Mouse (Mus musculus): ENCODE data around the gene Tmem262. TPM values are rescaled to one million over a fixed set of nuclear protein-coding genes. Genes with fewer than 3 reads are reported as not detected.
A peak's percentile ranks its signal among the peaks of the same experiment; 100 is the strongest.
"Not testable (repeated sequence)": the region's sequence is repeated elsewhere in the genome, so short reads cannot be mapped to it uniquely, and the experiment has no call there.

Gene Tmem262
- total and polyA plus RNA-seq, 2 experiments from 2014 or later = not detected

DNA sequence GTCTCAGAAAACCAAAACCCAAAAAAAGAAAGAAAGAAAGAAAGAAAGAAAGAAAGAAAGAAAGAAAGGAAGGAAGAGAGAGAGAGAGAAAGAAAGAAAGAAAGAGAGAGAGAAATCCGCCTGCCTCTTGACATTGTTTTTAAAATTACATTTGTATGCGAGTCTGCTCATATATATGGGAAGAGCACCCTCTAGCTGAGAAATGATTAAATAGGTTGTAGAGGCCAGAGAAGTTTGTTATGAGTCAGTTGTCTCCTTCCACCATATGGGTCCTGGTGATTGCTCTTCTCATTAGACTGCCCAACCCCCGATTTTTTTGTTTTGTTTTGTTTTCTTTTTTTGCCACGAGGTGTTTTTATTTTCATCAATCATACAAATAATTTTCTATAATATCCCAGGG is 35.7 kb upstream of the Tmem262 start:
- H3K4me3 ChIP-seq (ENCODE audit: low read depth, low read length); H3K9ac ChIP-seq; ATAC-seq; H3K9me3 ChIP-seq (ENCODE audit: low read length); H3K27ac ChIP-seq (ENCODE audit: low read depth, low read length); H3K4me2 ChIP-seq (ENCODE audit: low read depth); H3K36me3 ChIP-seq (ENCODE audit: insufficient read depth); H3K27me3 ChIP-seq (ENCODE audit: insufficient read depth, low read length): not testable (repeated sequence)
- WGBS = 54% methylated on average over 4 of the region's 4 CpGs
- TF ChIP-seq CTCF (IDR thresholded peaks at IDR 0.05; ENCODE audit: low read depth) = peak; percentile 57
- H3K4me1 ChIP-seq (ENCODE audit: insufficient read depth) = peaks cover 12% of the 10 kb centered on the region; the same call in 1 of the 2 replicates
- peak; percentile 56 for DNase-seq

DNA sequence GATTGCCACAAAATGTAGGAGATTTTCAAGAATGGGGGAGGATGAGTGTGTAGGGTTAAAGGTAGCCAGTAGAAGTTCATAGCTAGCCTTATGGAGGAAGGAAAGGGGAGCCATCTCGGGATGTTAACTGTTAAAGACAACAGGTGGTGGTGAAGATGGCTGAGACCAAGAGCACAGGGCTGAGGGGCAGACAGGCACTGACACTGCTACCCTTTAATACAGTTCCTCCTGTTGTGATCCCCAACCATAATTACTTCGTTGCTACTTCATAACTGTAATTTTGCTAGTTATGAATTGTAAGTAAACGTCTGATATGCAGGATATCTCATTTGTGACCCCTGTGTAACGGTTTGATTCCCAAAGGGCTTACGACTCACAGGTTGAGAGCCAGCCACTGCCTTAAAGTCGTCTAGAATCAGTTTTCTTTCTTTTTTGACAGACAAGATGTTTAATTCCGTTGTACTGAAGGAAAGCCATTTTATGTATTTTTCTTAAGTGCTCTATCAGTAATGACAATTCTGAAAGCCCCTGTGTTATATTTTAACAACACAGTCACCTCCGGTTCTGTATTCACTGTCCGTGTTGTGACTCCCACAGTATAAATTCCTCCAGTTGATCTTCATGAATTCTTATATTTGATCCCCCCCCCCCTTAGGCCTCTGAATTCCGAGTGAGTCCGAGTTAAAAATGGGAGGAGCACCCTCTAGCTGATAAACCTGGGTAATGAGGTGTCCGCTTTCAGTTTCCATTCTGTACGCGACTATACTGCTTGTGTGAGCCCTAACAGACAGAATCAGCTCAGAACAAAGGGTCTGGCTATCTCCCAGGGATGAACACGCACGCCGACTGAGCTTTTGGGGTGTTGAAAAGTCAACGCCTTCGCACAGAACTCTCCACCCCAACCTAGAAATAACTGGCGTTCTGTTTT is 34.2 kb upstream of the Tmem262 start:
- DNase-seq (no peak), ATAC-seq (peak; percentile 28)
- WGBS = 18% methylated on average over 20 of the region's 20 CpGs
- peak overlapping the region; percentile 98 for H3K27ac ChIP-seq (ENCODE audit: low read depth, low read length)
- H3K9ac ChIP-seq = peak overlapping the region; percentile 90
- H3K4me3 ChIP-seq (ENCODE audit: low read depth, low read length) = peak overlapping the region; percentile 89
- H3K4me1 ChIP-seq (ENCODE audit: insufficient read depth) = peaks cover 12% of the 10 kb centered on the region; the same call in 1 of the 2 replicates
- peak overlapping the region; percentile 95 for H3K4me2 ChIP-seq (ENCODE audit: low read depth)
- peak; percentile 36; the same call in 1 of the 2 replicates for TF ChIP-seq CTCF (IDR thresholded peaks at IDR 0.05; ENCODE audit: low read depth)
- H3K36me3 ChIP-seq (ENCODE audit: insufficient read depth) = peaks cover 22% of the 10 kb centered on the region
- no peaks in the 10 kb centered on the region for H3K27me3 ChIP-seq (ENCODE audit: insufficient read depth, low read length)
- H3K9me3 ChIP-seq (ENCODE audit: low read length) = no peaks in the 10 kb centered on the region

GRCm38 (mm10) chr19:6046294-6047153 is 33.3 kb upstream of the Tmem262 start, which contains the start of gene Syvn1:
Gene Syvn1, plus strand, starts transcription at chr19:6046576.
- ATAC-seq = peak; percentile 94
- Histone ChIP-seq H3K4me3 (ENCODE audit: low read depth, low read length) (peak within 1 kb of the TSS; percentile 89), H3K9ac (peak within 1 kb of the TSS; percentile 90), H3K9me3 (ENCODE audit: low read length) (no peaks in the 10 kb centered on the region), H3K36me3 (ENCODE audit: insufficient read depth) (peaks cover 31% of the 10 kb centered on the region), H3K4me2 (ENCODE audit: low read depth) (peak within 1 kb of the TSS; percentile 95), H3K27me3 (ENCODE audit: insufficient read depth, low read length) (no peaks in the 10 kb centered on the region), H3K4me1 (ENCODE audit: insufficient read depth) (peaks cover 12% of the 10 kb centered on the region; the same call in 1 of the 2 replicates), H3K27ac (ENCODE audit: low read depth, low read length) (peak within 1 kb of the TSS; percentile 98)
- under 1% methylated on average over 65 of the region's 65 CpGs for WGBS
- TF ChIP-seq CTCF (IDR thresholded peaks at IDR 0.05; ENCODE audit: low read depth) = peak; percentile 12; the same call in 1 of the 2 replicates
- peak; percentile 95 for DNase-seq

DNA sequence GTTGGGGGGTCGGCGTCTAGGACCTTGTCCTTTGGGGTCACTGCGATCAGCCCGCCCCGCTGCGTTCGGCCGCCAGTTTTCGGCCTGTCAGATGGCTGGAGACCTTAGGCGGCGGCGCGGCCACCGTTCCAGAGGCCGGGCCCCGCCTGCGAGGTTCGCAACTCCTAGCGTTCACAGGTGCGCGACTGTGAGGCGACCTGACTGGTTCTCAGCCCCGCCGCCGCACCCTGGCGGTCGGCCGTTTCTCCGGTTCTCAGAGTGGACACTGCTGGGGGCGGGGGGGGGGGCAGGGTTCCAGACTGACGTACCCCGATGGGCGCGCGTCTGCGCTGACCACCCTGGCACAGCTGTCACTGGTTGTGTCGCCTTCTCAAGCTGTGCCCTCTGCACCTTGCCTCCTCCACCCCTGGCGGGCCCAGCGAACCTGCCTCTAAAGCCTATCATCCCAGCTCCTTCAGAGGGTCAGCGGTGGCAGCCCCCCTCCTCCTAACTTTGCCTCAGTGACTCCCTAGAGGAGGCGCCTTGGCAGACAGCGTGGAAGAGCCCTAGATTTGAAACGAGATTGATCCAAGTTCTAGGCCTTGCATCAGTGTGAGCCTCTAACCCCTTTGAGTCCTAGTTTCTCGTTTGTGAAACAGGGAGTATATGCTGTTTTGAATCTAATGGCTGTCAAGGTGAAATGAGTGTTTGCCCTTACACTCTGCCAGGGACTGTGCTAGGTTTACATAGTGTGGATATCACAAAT is 32.5 kb upstream of the Tmem262 start:
- Histone ChIP-seq H3K9ac (peak overlapping the region; percentile 90), H3K27ac (ENCODE audit: low read depth, low read length) (peak overlapping the region; percentile 98), H3K27me3 (ENCODE audit: insufficient read depth, low read length) (no peaks in the 10 kb centered on the region), H3K36me3 (ENCODE audit: insufficient read depth) (peaks cover 39% of the 10 kb centered on the region), H3K4me2 (ENCODE audit: low read depth) (peak overlapping the region; percentile 95), H3K9me3 (ENCODE audit: low read length) (no peaks in the 10 kb centered on the region), H3K4me1 (ENCODE audit: insufficient read depth) (peaks cover 12% of the 10 kb centered on the region; the same call in 1 of the 2 replicates), H3K4me3 (ENCODE audit: low read depth, low read length) (peak overlapping the region; percentile 89)
- 2% methylated on average over 42 of the region's 44 CpGs for WGBS
- TF ChIP-seq CTCF (IDR thresholded peaks at IDR 0.05; ENCODE audit: low read depth) = 0 out of 2 replicates have a peak, but pooled peaks have one; percentile 2
- ATAC-seq (peak; percentile 0; the same call in 1 of the 2 replicates), DNase-seq (no peak)

DNA sequence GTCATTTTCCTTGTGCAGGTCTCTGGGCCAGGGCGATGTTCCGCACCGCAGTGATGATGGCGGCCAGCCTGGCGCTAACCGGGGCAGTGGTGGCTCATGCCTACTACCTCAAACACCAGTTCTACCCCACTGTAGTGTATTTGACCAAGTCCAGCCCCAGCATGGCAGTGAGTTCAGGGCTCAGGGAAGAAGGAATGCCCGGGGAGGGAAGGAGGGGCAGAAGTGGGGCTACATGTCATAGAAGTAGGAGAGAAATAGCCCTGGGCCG is 32.0 kb upstream of the Tmem262 start:
- H3K9ac ChIP-seq = no peak overlapping the region
- H3K4me2 ChIP-seq (ENCODE audit: low read depth) = peak overlapping the region; percentile 95
- DNase-seq (no peak), ATAC-seq (no peak)
- 93% methylated on average over 8 of the region's 8 CpGs for WGBS
- H3K27ac ChIP-seq (ENCODE audit: low read depth, low read length) = no peak overlapping the region
- peaks cover 12% of the 10 kb centered on the region; the same call in 1 of the 2 replicates for H3K4me1 ChIP-seq (ENCODE audit: insufficient read depth)
- peak overlapping the region; percentile 89 for H3K4me3 ChIP-seq (ENCODE audit: low read depth, low read length)
- H3K9me3 ChIP-seq (ENCODE audit: low read length) = no peaks in the 10 kb centered on the region
- no peaks in the 10 kb centered on the region for H3K27me3 ChIP-seq (ENCODE audit: insufficient read depth, low read length)
- TF ChIP-seq CTCF (IDR thresholded peaks at IDR 0.05; ENCODE audit: low read depth) = no peak
- peaks cover 44% of the 10 kb centered on the region for H3K36me3 ChIP-seq (ENCODE audit: insufficient read depth)

GRCm38 (mm10) chr19:6048681-6049410 is 31.0 kb upstream of the Tmem262 start:
- H3K4me3 ChIP-seq (ENCODE audit: low read depth, low read length) = no peak overlapping the region
- peaks cover 54% of the 10 kb centered on the region for H3K36me3 ChIP-seq (ENCODE audit: insufficient read depth)
- no peak overlapping the region for H3K9ac ChIP-seq
- H3K27me3 ChIP-seq (ENCODE audit: insufficient read depth, low read length) = no peaks in the 10 kb centered on the region
- no peak overlapping the region for H3K4me2 ChIP-seq (ENCODE audit: low read depth)
- no peak for TF ChIP-seq CTCF (IDR thresholded peaks at IDR 0.05; ENCODE audit: low read depth)
- no peak for ATAC-seq
- no peak overlapping the region for H3K27ac ChIP-seq (ENCODE audit: low read depth, low read length)
- DNase-seq = no peak
- peaks cover 12% of the 10 kb centered on the region; the same call in 1 of the 2 replicates for H3K4me1 ChIP-seq (ENCODE audit: insufficient read depth)
- WGBS = 92% methylated on average over 11 of the region's 11 CpGs
- no peaks in the 10 kb centered on the region for H3K9me3 ChIP-seq (ENCODE audit: low read length)
